18 mouse cellular contexts compared by ENCODE assay signal in genomic region chr4:136811596-136811995, GRCm38 (mm10). TPM values are rescaled to one million over a fixed set of nuclear protein-coding genes. Genes with fewer than 3 reads are reported as not detected.
A peak's percentile ranks its signal among the peaks of the same experiment; 100 is the strongest.
DNase-seq lines count a peak whose midpoint lies in the region; ATAC-seq and TF ChIP-seq lines count a peak whose summit lies in the region.
"Had no signal": no experiment of that assay in that cellular context is flagged by ENCODE, and none has a peak within 500 bp of the region (broad histone marks: within the 10 kb centered on the region; RNA-seq: fewer than 3 reads in every experiment).

No protein-coding gene starts in this region.

- no peaks in the 10 kb centered on the region for H3K9me3 ChIP-seq in hindbrain, embryonic 11.5 days (ENCODE audit: control insufficient read depth, low read length)
- no peaks in the 10 kb centered on the region for H3K9me3 ChIP-seq in hindbrain, embryonic 13.5 days
- no peaks in the 10 kb centered on the region for H3K9me3 ChIP-seq in neural tube, embryonic 13.5 days
- H3K9me3 ChIP-seq in neural tube, embryonic 15.5 days (replicated peaks) = no peaks in the 10 kb centered on the region
- H3K9me3 ChIP-seq in hindbrain, postnatal 0 days (ENCODE audit: low read length) = no peaks in the 10 kb centered on the region
- H3K9me3 ChIP-seq: embryonic facial prominence, embryonic 15.5 days; limb, embryonic 10.5 days had no signal

- DNase-seq in hindbrain, embryonic 11.5 days (ENCODE audit: low spot score) = no peak
- DNase-seq in hindbrain, postnatal 0 days (ENCODE audit: low spot score) = no peak
- DNase-seq in thymus, postnatal 25 days = no peak
- no peak for DNase-seq in testis, postnatal 14 days (ENCODE audit: low spot score)
- DNase-seq: adrenal gland, postnatal 25 days; cerebellum, adult 2 months; heart, adult 18-20 months; heart, postnatal 10 days; lung, adult 2 months; retina, postnatal 1 day had no signal

- H3K27me3 ChIP-seq in hindbrain, embryonic 11.5 days (ENCODE audit: control insufficient read depth, insufficient read depth, low read length) = no peaks in the 10 kb centered on the region
- no peaks in the 10 kb centered on the region for H3K27me3 ChIP-seq in hindbrain, embryonic 13.5 days
- no peaks in the 10 kb centered on the region for H3K27me3 ChIP-seq in neural tube, embryonic 13.5 days
- no peaks in the 10 kb centered on the region for H3K27me3 ChIP-seq in neural tube, embryonic 15.5 days (replicated peaks)
- no peaks in the 10 kb centered on the region for H3K27me3 ChIP-seq in hindbrain, postnatal 0 days (ENCODE audit: insufficient read depth, low read length)
- H3K27me3 ChIP-seq: embryonic facial prominence, embryonic 15.5 days had no signal

- H3K4me1 ChIP-seq in hindbrain, embryonic 11.5 days (replicated peaks; ENCODE audit: control insufficient read depth, insufficient read depth, low read length) = peaks cover 22% of the 10 kb centered on the region
- H3K4me1 ChIP-seq in hindbrain, embryonic 13.5 days (replicated peaks) = peaks cover 76% of the 10 kb centered on the region
- H3K4me1 ChIP-seq in neural tube, embryonic 13.5 days (replicated peaks) = peaks cover 74% of the 10 kb centered on the region
- peaks cover 52% of the 10 kb centered on the region for H3K4me1 ChIP-seq in neural tube, embryonic 15.5 days
- peaks cover 9% of the 10 kb centered on the region; the same call in 1 of the 2 replicates for H3K4me1 ChIP-seq in hindbrain, postnatal 0 days (ENCODE audit: insufficient read depth, low read length)

- WGBS in hindbrain, embryonic 11.5 days = 17% methylated on average over 6 of the region's 6 CpGs
- 9% methylated on average over 6 of the region's 6 CpGs for WGBS in hindbrain, embryonic 13.5 days
- WGBS in neural tube, embryonic 13.5 days = 14% methylated on average over 6 of the region's 6 CpGs
- 23% methylated on average over 6 of the region's 6 CpGs for whole genome bisulfite sequencing in neural tube, embryonic 15.5 days
- WGBS in hindbrain, postnatal 0 days = 22% methylated on average over 6 of the region's 6 CpGs

- peak overlapping the region; percentile 19; the same call in 1 of the 2 replicates for H3K9ac ChIP-seq in hindbrain, embryonic 11.5 days (ENCODE audit: low read depth, low read length)
- no peak overlapping the region for H3K9ac ChIP-seq in hindbrain, embryonic 13.5 days
- no peak overlapping the region for H3K9ac ChIP-seq in neural tube, embryonic 13.5 days
- no peak overlapping the region for H3K9ac ChIP-seq in neural tube, embryonic 15.5 days (replicated peaks)
- H3K9ac ChIP-seq in hindbrain, postnatal 0 days (replicated peaks; ENCODE audit: low read length) = 0 out of 2 replicates have a peak overlapping the region, but pooled peaks have one; percentile 13
- H3K9ac ChIP-seq: embryonic facial prominence, embryonic 15.5 days had no signal

- no peak; the same call in 1 of the 2 replicates for ATAC-seq in hindbrain, embryonic 11.5 days (ENCODE audit: low FRiP score)
- no peak for ATAC-seq in hindbrain, embryonic 13.5 days (ENCODE audit: low FRiP score)
- no peak for ATAC-seq in neural tube, embryonic 13.5 days (ENCODE audit: low read depth)
- no peak for ATAC-seq in neural tube, embryonic 15.5 days (ENCODE audit: low FRiP score)
- no peak for ATAC-seq in hindbrain, postnatal 0 days

- H3K27ac ChIP-seq in hindbrain, embryonic 11.5 days (ENCODE audit: low read depth, low read length) = peak overlapping the region; percentile 47; the same call in 1 of the 2 replicates
- no peak overlapping the region for H3K27ac ChIP-seq in hindbrain, embryonic 13.5 days
- 0 out of 2 replicates have a peak overlapping the region, but pooled peaks have one; percentile 5 for H3K27ac ChIP-seq in neural tube, embryonic 13.5 days (replicated peaks)
- H3K27ac ChIP-seq in neural tube, embryonic 15.5 days (replicated peaks) = no peak overlapping the region
- H3K27ac ChIP-seq in hindbrain, postnatal 0 days = no peak overlapping the region
- H3K27ac ChIP-seq: embryonic facial prominence, embryonic 15.5 days; limb, embryonic 10.5 days; macrophage had no signal

- no peak for TF ChIP-seq CTCF in hindbrain, postnatal 0 days (IDR thresholded peaks at IDR 0.05; ENCODE audit: low read depth)

- no peaks in the 10 kb centered on the region for H3K36me3 ChIP-seq in hindbrain, embryonic 11.5 days (ENCODE audit: control insufficient read depth, insufficient read depth, low read length)
- 0 out of 2 replicates have a peak, but pooled peaks cover 3% of the 10 kb centered on the region for H3K36me3 ChIP-seq in hindbrain, embryonic 13.5 days
- H3K36me3 ChIP-seq in neural tube, embryonic 13.5 days = 0 out of 2 replicates have a peak, but pooled peaks cover 5% of the 10 kb centered on the region
- no peaks in the 10 kb centered on the region for H3K36me3 ChIP-seq in neural tube, embryonic 15.5 days
- no peaks in the 10 kb centered on the region for H3K36me3 ChIP-seq in hindbrain, postnatal 0 days (ENCODE audit: insufficient read depth, low read length)
- H3K36me3 ChIP-seq: embryonic facial prominence, embryonic 15.5 days had no signal

- no peak overlapping the region for H3K4me3 ChIP-seq in hindbrain, embryonic 11.5 days (ENCODE audit: low read depth, low read length)
- no peak overlapping the region for H3K4me3 ChIP-seq in hindbrain, embryonic 13.5 days
- H3K4me3 ChIP-seq in neural tube, embryonic 13.5 days = no peak overlapping the region
- no peak overlapping the region for H3K4me3 ChIP-seq in neural tube, embryonic 15.5 days (replicated peaks)
- no peak overlapping the region for H3K4me3 ChIP-seq in hindbrain, postnatal 0 days (ENCODE audit: low read length)
- H3K4me3 ChIP-seq: embryonic facial prominence, embryonic 15.5 days; limb, embryonic 10.5 days had no signal

- no peak overlapping the region for H3K4me2 ChIP-seq in hindbrain, embryonic 11.5 days (replicated peaks; ENCODE audit: low read depth, low read length)
- no peak overlapping the region for H3K4me2 ChIP-seq in hindbrain, embryonic 13.5 days
- H3K4me2 ChIP-seq in neural tube, embryonic 13.5 days = no peak overlapping the region
- no peak overlapping the region for H3K4me2 ChIP-seq in neural tube, embryonic 15.5 days
- H3K4me2 ChIP-seq in hindbrain, postnatal 0 days (ENCODE audit: low read depth, low read length) = no peak overlapping the region
- H3K4me2 ChIP-seq: embryonic facial prominence, embryonic 15.5 days; liver, embryonic 11.5 days had no signal

RNA-seq across cellular contexts. Expression of gene Ephb2, which starts 24.2 kb away (rescaled TPM):
- polyA plus RNA-seq in hindbrain, embryonic 11.5 days (2014; fragmentation: Nextera tagmentation; extraction: Ambion mirVana) = 18.5 and 20.1 TPM in 2 replicates
- 14.9 and 16.5 TPM in 2 replicates for polyA plus RNA-seq in hindbrain, embryonic 13.5 days (2015; fragmentation: Nextera tagmentation; extraction: Ambion mirVana)
- polyA plus RNA-seq in neural tube, embryonic 13.5 days (2015; fragmentation: Nextera tagmentation; extraction: Ambion mirVana) = 16.8 and 18.6 TPM in 2 replicates
- polyA plus RNA-seq in neural tube, embryonic 15.5 days (2015; fragmentation: Nextera tagmentation; extraction: Ambion mirVana) = 13.7 and 21.3 TPM in 2 replicates
- total RNA-seq in hindbrain, postnatal 0 days (2014; rRNA removed) = 136 and 150 TPM in 2 replicates
- 12.6 and 13.0 TPM in 2 replicates for polyA plus RNA-seq in hindbrain, postnatal 0 days (2015; fragmentation: Nextera tagmentation; extraction: Ambion mirVana)
- total RNA-seq: monocyte, adult 5-6 weeks had no signal

Comparison
In these comparisons a context has a peak if more than half of its experiments do, and no peak if none do; other contexts are left out.
1. H3K27ac ChIP-seq: peak in hindbrain, embryonic 11.5 days (single experiment) and neural tube, embryonic 13.5 days (single experiment); none in hindbrain, embryonic 13.5 days (single experiment), neural tube, embryonic 15.5 days (single experiment) and hindbrain, postnatal 0 days (single experiment).
2. H3K9ac ChIP-seq: peak in hindbrain, embryonic 11.5 days (single experiment) and hindbrain, postnatal 0 days (single experiment); none in hindbrain, embryonic 13.5 days (single experiment), neural tube, embryonic 13.5 days (single experiment) and neural tube, embryonic 15.5 days (single experiment).